Mouse (Mus musculus) intestine, embryonic 14.5 days (tissue): ENCODE results near the gene Btbd35f14. TPM values are rescaled to one million over a fixed set of nuclear protein-coding genes. Genes with fewer than 3 reads are reported as not detected.
"Not testable (repeated sequence)": the region's sequence is repeated elsewhere in the genome, so short reads cannot be mapped to it uniquely, and the experiment has no call there.

Experiments used
- ATAC-seq: fragments of 200-750 bp; cut with Nextera tagmentation; replicated peaks from 2 replicates; pipeline ENCODE4 v1.8.0; 2017; ENCODE audit warnings: low read depth, moderate number of reproducible peaks, moderate TSS enrichment, moderate library complexity; ENCODE audit not compliant: low FRiP score, low TSS enrichment
- DNase-seq: peaks from one replicate; pipeline ENCODE4 v3.0.0-alpha.2; 2018; ENCODE audit warnings: low spot score
- H3K27ac ChIP-seq: fragments of 300-500 bp; sonication (generic); 2 replicates; pipeline ENCODE4 v1.5.1; 2014; ENCODE audit warnings: low read depth, mild to moderate bottlenecking, control low read depth
- H3K27me3 ChIP-seq: fragments of 300-500 bp; sonication (generic); replicated peaks from 2 replicates; pipeline ENCODE4 v1.6.1; 2014; ENCODE audit warnings: low read length, control low read depth; ENCODE audit not compliant: control insufficient read depth, insufficient read depth
- H3K36me3 ChIP-seq: fragments of 300-500 bp; sonication (generic); 2 replicates; pipeline ENCODE4 v1.6.1; 2014; ENCODE audit warnings: low read length, control low read depth; ENCODE audit not compliant: control insufficient read depth, insufficient read depth
- H3K4me1 ChIP-seq: fragments of 300-500 bp; sonication (generic); replicated peaks from 2 replicates; pipeline ENCODE4 v1.6.1; 2014; ENCODE audit warnings: low read length, control low read depth, mixed read lengths; ENCODE audit not compliant: control insufficient read depth, insufficient read depth
- H3K4me2 ChIP-seq: fragments of 300-500 bp; sonication (generic); 2 replicates; pipeline ENCODE4 v1.6.1; 2014; ENCODE audit warnings: low read length
- H3K4me3 ChIP-seq: fragments of 300-500 bp; sonication (generic); 2 replicates; pipeline ENCODE4 v1.5.1; 2014; ENCODE audit warnings: low read depth, low read length, control low read depth, mixed read lengths
- H3K9ac ChIP-seq: fragments of 300-500 bp; sonication (generic); 2 replicates; pipeline ENCODE4 v1.6.1; 2014; ENCODE audit warnings: mild to moderate bottlenecking, low read length
- H3K9me3 ChIP-seq: fragments of 300-500 bp; sonication (generic); 2 replicates; pipeline ENCODE4 v1.6.1; 2016; ENCODE audit warnings: low read length, control low read depth; ENCODE audit not compliant: control insufficient read depth
- WGBS: fragments of 180-500 bp; shearing (Covaris S2); extraction: QIAGEN DNeasy Blood & Tissue Kit; methylation state at CpG from one replicate; pipeline ENCODE4 v1.1.7; 2014; 5-methylcytosine and 5-hydroxymethylcytosine counted together
- polyA plus RNA-seq: library from polyadenylated mRNA; unstranded; fragments of >200 nt; fragmentation: Nextera tagmentation; extraction: Ambion mirVana; gene quantifications from 2 replicates; pipeline ENCODE4 v1.2.1, GENCODE M21; 2014

Btbd35f14 gene
- not detected in 2 replicates for polyA plus RNA-seq

DNA sequence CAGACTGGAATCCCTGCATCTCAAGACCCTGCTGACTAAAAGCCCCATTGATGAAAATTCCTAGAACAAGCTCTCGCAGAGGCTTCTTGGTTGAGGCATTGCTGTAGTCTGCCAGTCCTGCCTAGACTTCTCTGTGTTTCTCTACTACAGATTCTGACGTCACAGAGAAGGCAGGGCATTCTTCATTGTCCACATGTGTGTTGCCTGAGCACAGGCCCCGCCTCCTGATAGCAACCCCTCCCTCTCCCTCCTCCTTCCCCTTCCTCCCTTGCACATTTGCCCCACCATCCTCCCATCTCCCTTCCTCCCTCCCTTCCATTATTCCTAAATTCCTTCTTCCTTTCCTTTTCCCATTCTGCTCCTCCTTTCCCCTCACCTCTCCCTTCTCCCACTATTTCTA is at the start of gene Btbd35f14:
TSS of gene Btbd35f14 (minus strand) at position 101 of the 400 bp plus-strand sequence.
- WGBS: no CpG with 5 or more reads among the region's 3 CpGs
- not testable (repeated sequence) for H3K27ac ChIP-seq, H3K4me3 ChIP-seq, DNase-seq, H3K36me3 ChIP-seq, H3K9me3 ChIP-seq, H3K4me2 ChIP-seq, ATAC-seq, H3K9ac ChIP-seq, H3K4me1 ChIP-seq, H3K27me3 ChIP-seq

DNA sequence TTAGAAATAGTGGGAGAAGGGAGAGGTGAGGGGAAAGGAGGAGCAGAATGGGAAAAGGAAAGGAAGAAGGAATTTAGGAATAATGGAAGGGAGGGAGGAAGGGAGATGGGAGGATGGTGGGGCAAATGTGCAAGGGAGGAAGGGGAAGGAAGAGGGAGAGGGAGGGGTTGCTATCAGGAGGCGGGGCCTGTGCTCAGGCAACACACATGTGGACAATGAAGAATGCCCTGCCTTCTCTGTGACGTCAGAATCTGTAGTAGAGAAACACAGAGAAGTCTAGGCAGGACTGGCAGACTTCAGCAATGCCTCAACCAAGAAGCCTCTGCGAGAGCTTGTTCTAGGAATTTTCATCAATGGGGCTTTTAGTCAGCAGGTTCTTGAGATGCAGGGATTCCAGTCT is 45.3 kb downstream of the Btbd35f14 start, which contains the start of gene Btbd35f13:
TSS of gene Btbd35f13 (plus strand) at position 301 of the 400 bp plus-strand sequence.
- not testable (repeated sequence) for H3K4me2 ChIP-seq, H3K4me3 ChIP-seq, H3K36me3 ChIP-seq, H3K9ac ChIP-seq, DNase-seq, H3K27me3 ChIP-seq, H3K9me3 ChIP-seq, H3K4me1 ChIP-seq, H3K27ac ChIP-seq, ATAC-seq
- 68% methylated on average over 2 of the region's 3 CpGs for WGBS

Other genes with a start within 250 kb of the Btbd35f14 start
- gene Btbd35f15, start 125.0 kb downstream of the Btbd35f14 start, polyA plus RNA-seq: not detected in 2 replicates
- gene Btbd35f13, start 45.2 kb downstream of the Btbd35f14 start, polyA plus RNA-seq: not detected in 2 replicates